Mouse (Mus musculus) brown adipose tissue, adult 24 weeks (tissue): Measurements from ENCODE around the gene Hist1h2bf. TPM values are rescaled to one million over a fixed set of nuclear protein-coding genes. Genes with fewer than 3 reads are reported as not detected.
A peak's percentile ranks its signal among the peaks of the same experiment; 100 is the strongest.
"Not testable (repeated sequence)": the region's sequence is repeated elsewhere in the genome, so short reads cannot be mapped to it uniquely, and the experiment has no call there.

Source experiments
- H3K27ac ChIP-seq: fragments of 200-500 bp; replicated peaks from 2 replicates; pipeline ENCODE4 v1.5.1; 2012; ENCODE audit warnings: low read depth, mild to moderate bottlenecking, low read length
- H3K4me1 ChIP-seq: fragments of 200-500 bp; 2 replicates; pipeline ENCODE4 v1.6.1; 2012; ENCODE audit warnings: low read length, mixed read lengths; ENCODE audit not compliant: control insufficient read depth, insufficient read depth, insufficient read length
- H3K4me3 ChIP-seq: fragments of 200-500 bp; 2 replicates; pipeline ENCODE4 v1.5.1; 2012; ENCODE audit warnings: low read depth, mild to moderate bottlenecking, low read length, moderate library complexity; ENCODE audit not compliant: insufficient read depth
- polyA plus RNA-seq: library from polyadenylated mRNA; stranded (reverse); fragments of >200 nt; gene quantifications from 2 replicates; pipeline ENCODE4 v1.2.4, GENCODE M21; 2012; ENCODE audit not compliant: missing spikeins, insufficient read depth, insufficient read length

The Hist1h2bf gene
- polyA plus RNA-seq = 4.4 TPM in 1 of 2 replicates, not detected in the other

DNA sequence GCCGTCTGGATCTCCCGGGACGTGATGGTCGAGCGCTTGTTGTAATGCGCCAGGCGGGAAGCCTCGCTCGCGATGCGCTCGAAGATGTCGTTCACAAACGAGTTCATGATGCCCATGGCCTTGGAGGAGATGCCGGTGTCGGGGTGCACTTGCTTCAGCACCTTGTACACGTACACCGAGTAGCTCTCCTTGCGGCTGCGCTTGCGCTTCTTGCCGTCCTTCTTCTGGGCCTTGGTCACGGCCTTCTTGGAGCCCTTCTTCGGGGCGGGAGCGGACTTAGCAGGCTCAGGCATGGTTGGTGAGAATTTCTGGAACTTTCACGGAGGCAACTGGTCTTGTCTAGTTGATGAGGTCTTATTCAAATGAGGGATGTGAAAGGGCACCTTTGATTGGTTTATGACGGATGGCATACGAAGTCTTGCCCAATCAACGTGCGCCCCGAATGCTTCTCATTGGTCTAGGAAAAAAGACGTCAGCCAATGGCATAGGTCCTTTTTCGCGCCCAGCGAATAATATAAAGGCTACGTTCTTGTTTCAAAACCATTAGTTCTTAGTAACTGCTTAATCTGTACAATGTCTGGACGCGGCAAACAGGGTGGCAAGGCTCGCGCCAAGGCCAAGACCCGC, at the start of gene Hist1h2bf, which contains the start of gene Hist1h2ad:
Hist1h2bf (minus strand) TSS at position 299 of the 627 bp plus-strand sequence.
Hist1h2ad (plus strand) TSS at position 484 of the 627 bp plus-strand sequence.
- Histone ChIP-seq H3K27ac (peak within 1 kb of the TSS; percentile 42; the same call in 1 of the 2 replicates), H3K4me3 (peak within 1 kb of the TSS; percentile 49)
- not testable (repeated sequence) for H3K4me1 ChIP-seq

DNA sequence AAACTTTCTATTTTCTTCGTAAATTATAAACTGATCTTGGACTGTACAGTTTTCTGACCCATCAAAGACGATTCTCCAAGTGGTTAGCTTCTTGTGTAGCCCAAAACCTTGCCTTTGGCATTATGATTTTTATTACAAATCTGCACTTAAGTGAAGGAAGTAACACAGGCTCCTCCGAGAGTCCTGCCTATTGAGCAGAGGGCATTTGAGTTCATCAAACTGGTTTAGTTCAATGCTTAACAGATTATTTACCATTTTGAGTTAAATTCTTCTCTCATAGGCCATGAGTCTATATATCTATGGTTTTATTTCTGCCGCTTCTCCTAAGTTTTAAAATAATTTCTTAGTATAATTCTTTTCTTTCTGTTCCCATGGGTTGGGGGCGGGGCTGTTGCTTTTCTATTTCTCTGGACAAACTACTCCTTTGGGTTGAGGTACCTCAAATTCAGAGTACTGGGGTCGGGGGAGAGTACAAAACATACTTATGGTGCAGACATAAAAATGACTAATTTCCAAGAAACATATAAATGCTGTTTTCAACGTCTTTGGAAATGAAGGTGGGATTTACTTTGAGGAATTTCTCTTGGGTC, 49.0 kb upstream of the Hist1h2bf start:
- peak overlapping the region; percentile 72 for H3K4me3 ChIP-seq
- H3K4me1 ChIP-seq = peaks cover 2% of the 10 kb centered on the region; the same call in 1 of the 2 replicates
- peak overlapping the region; percentile 82 for H3K27ac ChIP-seq

DNA sequence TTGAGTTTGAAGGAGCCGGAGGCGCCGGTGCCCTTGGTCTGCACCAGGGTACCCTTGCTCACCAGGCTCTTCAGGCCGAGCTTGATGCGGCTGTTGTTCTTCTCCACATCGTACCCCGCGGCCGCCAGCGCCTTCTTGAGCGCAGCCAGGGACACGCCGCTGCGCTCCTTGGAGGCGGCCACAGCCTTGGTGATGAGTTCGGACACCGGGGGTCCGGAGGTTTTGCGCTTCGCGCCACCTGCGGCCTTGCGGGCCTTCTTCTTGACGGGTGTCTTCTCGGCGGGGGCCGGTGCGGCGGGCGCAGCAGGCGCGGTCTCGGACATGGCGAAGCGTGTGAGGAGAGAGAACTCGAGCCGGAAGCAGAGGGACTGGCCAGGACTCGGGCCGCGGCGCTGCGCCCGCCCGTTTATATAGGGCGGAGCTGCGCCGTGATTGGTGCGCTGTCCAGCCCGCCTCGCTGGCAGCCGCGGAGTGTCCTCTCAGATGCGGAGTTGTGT, 48.2 kb upstream of the Hist1h2bf start, which contains the start of gene Hist1h1e:
Hist1h1e (minus strand) TSS at position 384 of the 497 bp plus-strand sequence.
- Histone ChIP-seq H3K4me3 (peak within 1 kb of the TSS; percentile 88), H3K27ac (peak within 1 kb of the TSS; percentile 82)
- H3K4me1 ChIP-seq = not testable (repeated sequence)

DNA sequence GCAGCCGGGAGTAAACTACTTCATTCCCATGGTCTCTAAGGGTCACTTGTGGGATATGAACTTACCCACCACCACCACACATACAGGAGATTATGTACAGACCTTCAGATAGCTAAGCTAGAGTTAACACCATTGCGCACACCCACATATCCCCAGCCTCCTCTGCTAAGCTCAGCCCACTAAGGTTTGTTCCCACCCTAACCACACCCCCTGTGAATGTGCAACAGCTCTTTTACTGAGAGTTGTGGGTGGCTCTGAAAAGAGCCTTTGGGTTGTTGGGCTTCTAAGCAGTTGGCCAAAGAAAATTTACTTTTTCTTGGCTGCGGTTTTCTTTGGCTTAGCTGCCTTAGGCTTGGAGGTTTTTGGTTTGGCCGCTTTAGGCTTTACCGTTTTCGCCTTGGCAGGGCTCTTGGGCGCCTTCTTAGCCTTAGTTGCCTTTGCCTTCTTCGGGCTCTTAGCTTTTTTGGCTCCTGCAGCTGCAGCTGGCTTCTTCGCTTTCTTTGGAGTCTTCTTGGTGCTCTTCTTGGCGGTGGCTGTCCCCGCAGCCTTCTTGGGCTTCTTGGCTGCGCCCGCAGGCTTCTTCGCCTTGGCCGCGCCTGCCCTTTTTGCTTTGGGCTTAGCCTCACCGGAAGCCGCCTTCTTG, 47.7 kb upstream of the Hist1h2bf start:
- peak overlapping the region; percentile 88 for H3K4me3 ChIP-seq
- peak overlapping the region; percentile 30 for H3K27ac ChIP-seq
- peaks cover 2% of the 10 kb centered on the region; the same call in 1 of the 2 replicates for H3K4me1 ChIP-seq

DNA sequence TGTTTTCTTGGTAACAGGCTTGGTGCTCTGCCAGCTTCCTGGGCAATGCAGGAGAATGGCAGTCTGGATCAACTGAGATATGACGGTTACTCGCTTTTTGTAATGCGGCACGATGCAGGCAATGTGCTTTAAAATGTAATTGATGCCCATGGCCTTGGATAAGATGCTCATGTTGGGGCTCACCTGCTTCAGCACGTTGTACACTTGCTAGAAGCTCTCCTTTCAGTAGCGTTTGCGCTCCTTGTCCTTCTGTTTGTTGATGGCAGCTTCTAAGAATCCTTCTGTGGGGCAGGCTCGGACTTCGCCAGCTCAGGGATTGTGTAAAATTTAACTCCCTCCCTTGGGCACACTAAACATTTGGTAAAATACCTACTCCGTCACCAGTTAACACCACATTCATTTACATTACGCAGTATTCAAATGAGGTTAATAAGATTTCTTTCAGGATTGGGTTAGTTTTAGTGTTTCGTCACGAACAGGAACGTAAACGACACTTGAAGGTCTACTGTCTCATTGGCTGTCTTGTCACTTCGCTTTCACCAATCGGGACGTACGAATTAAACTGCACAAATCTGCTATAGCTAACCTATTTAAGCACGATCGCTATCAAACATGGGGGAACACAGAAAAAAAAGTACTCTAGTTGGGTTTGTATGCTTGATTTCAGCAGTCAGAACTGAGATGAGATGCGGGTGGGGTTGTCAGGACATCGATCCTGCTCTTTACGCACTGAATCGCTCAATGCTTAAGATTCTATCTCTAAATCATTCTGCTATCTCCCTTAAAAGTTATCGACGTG, 46.9 kb upstream of the Hist1h2bf start, which contains the start of gene Hist1h2be:
Hist1h2be (minus strand) TSS at position 392 of the 799 bp plus-strand sequence.
- Histone ChIP-seq H3K4me1 (peaks cover 2% of the 10 kb centered on the region; the same call in 1 of the 2 replicates), H3K27ac (peak within 1 kb of the TSS; percentile 68), H3K4me3 (peak within 1 kb of the TSS; percentile 88)

DNA sequence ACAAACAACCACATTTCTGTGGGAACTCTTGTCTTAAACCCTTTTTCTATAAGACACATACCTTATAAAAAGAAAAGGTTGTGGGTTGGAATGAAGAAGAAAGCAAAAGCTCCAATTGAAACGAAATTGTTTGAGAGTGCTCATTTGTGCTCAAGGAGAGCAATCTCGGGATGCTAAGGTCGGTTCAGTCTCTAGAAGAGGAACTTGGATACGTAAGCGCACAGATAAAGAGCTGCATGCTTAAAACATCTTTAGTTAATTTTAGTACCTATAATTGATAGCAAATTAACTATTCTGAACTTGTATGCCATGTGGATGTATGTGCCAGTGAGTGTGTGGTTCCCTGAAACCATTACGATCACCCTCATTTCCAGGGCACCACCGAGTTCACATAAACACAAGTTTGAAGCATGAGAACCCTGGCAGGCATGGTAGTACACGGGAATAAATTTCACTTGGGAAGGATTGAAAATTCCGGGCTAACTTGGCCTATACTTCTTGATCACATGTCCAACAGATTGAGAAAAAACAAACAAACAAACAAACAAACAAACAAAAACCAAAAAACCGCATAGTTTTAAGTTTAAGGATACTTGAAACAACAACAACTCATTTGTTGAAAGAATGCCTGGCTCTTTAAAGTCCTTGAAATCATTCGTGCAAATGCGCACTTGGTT, 46.2 kb upstream of the Hist1h2bf start:
- Histone ChIP-seq H3K27ac (peak overlapping the region; percentile 68), H3K4me3 (peak overlapping the region; percentile 88; the same call in 1 of the 2 replicates), H3K4me1 (peaks cover 2% of the 10 kb centered on the region; the same call in 1 of the 2 replicates)

DNA sequence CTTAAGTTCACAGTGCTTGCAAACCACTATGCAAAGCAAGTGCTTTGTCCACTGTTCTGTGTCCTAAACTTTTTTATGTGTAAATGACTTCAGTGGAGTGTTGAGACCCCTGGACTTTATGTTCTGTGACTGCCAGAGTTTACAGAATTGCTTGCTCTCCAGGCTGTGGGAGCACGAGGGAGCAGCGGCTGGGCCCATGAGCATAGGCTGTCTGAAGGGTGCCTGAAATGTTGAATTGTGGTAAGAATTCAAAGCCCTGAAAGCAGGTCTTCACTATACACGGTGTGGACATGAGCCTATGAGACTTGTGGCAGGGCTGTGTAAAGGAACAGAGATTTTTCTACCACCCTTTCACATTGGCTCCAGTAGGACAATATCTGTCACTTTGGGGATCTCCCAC, 37.6 kb upstream of the Hist1h2bf start:
- no peak overlapping the region for H3K27ac ChIP-seq
- H3K4me1 ChIP-seq = no peaks in the 10 kb centered on the region
- H3K4me3 ChIP-seq = no peak overlapping the region

DNA sequence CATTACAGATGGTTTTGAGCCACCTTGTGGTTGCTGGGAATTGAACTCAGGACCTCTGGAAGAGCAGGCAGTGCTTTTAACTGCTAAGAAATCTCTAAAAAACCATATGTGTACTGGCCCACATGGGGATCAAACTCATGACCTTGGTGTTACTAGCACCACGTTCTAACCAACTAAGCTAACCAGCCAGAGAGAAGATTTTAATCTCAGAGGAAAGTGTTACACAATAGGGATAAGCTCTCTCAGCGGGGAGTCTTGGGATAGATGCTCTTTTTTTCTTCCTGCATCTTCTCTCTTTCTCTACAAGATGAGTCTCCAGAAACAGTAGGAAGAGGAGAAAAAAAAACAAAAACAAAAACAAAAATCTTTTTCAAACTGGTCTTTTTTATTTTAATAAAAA, 36.4 kb upstream of the Hist1h2bf start:
- H3K4me3 ChIP-seq = no peak overlapping the region
- H3K27ac ChIP-seq = no peak overlapping the region
- H3K4me1 ChIP-seq = no peaks in the 10 kb centered on the region

DNA sequence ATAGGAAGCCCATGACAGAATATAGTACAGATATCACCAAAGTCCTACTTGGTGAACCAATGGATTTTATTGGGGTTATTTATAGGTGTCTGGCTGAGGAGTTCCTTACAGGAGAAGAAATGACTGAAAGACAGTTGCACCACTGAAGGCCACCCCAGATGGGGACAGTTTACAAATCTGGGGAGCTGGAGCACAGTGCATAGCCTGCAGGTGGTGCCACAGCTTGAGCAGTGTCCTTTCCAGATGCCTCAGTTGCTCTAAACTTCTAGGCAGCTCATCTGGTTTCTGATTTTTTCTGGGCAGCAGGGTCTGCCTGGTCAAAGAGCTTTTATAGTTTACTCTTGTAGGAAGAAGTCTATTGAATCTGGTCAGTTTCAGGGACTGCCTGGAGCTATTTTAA, 35.8 kb upstream of the Hist1h2bf start:
- H3K27ac ChIP-seq = no peak overlapping the region
- no peak overlapping the region for H3K4me3 ChIP-seq
- no peaks in the 10 kb centered on the region for H3K4me1 ChIP-seq

DNA sequence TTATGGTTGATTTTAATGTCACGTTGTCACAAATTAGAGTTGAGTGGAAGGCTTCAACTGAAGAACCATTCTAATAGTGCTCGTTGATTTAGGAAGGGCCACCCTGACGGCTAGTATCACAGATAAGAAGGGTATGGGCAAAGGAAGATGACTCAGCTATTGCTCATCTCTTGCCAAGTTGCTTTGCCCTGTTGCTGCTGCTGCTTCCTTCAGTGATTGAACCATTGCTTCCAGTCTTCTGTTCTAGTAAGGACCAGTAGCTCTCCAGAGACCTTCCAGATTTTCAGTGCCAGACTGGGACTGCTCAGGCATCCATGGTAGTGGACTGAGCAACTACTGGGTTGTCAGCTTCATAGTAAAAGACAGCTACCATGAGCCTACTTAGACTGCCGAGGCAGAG, 35.2 kb upstream of the Hist1h2bf start:
- no peak overlapping the region for H3K4me3 ChIP-seq
- no peaks in the 10 kb centered on the region for H3K4me1 ChIP-seq
- no peak overlapping the region for H3K27ac ChIP-seq

DNA sequence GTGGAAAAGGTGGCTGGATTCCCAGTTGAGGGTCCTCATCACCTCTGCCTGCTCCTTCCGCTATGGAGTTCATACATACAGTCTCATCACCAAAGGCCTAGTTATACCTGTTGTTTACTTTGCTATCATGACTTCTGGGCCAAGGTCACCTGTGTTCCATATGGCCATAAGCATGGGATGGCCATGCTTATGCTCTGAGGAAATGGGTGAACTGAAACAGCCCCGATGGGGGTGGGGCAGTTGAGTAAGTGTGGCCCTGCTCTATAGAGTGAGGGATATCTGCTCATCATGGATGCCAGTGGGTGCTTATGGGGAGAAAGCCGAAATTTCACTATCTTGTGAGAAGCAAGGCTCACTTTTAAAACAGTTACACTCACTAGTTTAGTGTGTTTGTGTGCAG, 31.1 kb upstream of the Hist1h2bf start:
- Histone ChIP-seq H3K4me1 (no peaks in the 10 kb centered on the region), H3K27ac (no peak overlapping the region)

DNA sequence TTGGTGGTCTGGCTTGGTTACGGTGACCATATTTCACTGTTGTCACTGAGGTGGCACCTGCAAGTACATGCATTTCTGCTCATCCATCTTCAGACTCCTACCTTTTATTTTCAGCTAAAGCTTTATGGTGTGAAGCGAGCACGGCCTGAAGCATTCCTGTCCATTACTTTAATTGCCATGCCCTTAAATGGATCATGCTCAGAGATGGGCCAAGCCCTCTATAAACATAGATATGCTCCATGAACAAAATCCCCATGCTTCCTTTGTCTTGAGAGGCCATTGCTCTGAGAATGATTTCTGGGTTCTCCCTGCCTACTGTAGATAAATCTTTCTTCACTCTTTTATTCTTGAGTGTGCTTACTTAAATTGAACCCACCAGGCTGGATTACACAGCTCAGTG, 30.5 kb upstream of the Hist1h2bf start:
- Histone ChIP-seq H3K4me3 (no peak overlapping the region), H3K4me1 (no peaks in the 10 kb centered on the region)

More for the DNA sequence above, 31.1 kb upstream of the Hist1h2bf start:
- H3K4me3 ChIP-seq = no peak overlapping the region

DNA sequence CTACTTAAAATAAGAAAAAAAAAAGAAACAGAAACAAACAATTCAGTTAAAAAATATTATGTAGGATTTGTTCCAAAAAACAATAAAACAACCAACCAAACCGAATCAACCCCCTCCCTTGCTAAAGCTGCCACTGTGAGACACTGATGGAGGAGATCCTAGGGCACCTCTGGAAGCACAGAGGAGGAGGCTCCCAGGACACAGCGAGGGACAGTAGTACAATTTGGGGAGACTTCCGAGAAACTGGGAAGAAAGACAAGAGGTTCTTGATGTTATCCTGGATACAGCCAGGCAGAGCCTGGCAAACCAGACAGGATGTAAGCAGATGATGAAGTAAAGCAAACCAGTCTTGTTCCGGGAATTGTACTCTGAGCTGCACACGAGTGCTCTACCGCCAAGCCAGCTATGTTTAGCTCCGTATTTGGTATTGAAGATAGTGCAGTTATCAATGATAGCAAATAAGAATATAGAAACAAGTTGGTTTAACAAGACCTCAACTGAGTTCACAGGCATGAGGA, 29.2 kb upstream of the Hist1h2bf start:
- no peaks in the 10 kb centered on the region for H3K4me1 ChIP-seq
- no peak overlapping the region for H3K4me3 ChIP-seq
- H3K27ac ChIP-seq = no peak overlapping the region

More for the DNA sequence above, 30.5 kb upstream of the Hist1h2bf start:
- H3K27ac ChIP-seq = no peak overlapping the region

DNA sequence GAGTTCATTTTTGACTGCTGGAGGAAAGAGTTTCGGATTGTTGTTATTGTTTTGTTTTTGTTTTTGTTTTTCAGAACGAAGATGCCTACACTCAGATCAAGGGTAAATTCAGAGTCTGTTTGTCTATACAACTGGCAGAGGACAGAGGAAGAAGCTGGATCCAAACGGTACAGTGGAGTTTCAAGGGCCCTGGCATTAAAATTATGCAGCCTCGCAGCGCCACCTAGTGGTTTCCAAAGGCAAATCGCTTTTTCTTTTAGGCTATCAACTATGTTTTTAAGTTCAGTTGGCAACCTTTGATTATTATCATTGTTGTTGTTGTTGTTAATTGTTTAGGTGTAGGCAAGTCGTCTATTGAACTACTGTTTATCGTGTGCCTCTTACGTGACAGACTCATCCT, 24.0 kb upstream of the Hist1h2bf start:
- Histone ChIP-seq H3K4me1 (peaks cover 3% of the 10 kb centered on the region; the same call in 1 of the 2 replicates), H3K27ac (no peak overlapping the region), H3K4me3 (no peak overlapping the region)
